Mouse (Mus musculus) neural tube, embryonic 12.5 days (tissue): ENCODE data around the gene Smim4. TPM values are rescaled to one million over a fixed set of nuclear protein-coding genes. Genes with fewer than 3 reads are reported as not detected.

Experiments
- ATAC-seq: fragments of 200-750 bp; cut with Nextera tagmentation; 2 replicates; pipeline ENCODE4 v1.8.0; 2017; ENCODE audit warnings: low read depth, mild to moderate bottlenecking, moderate TSS enrichment, moderate library complexity; ENCODE audit not compliant: low FRiP score
- H3K27ac ChIP-seq: fragments of 300-500 bp; sonication (generic); 2 replicates; pipeline ENCODE4 v1.5.1; 2016
- H3K27me3 ChIP-seq: fragments of 300-500 bp; sonication (generic); replicated peaks from 2 replicates; pipeline ENCODE4 v1.6.1; 2016; ENCODE audit warnings: mild to moderate bottlenecking
- H3K36me3 ChIP-seq: fragments of 300-500 bp; sonication (generic); 2 replicates; pipeline ENCODE4 v1.6.1; 2016; ENCODE audit warnings: mild to moderate bottlenecking
- H3K4me1 ChIP-seq: fragments of 300-500 bp; sonication (generic); 2 replicates; pipeline ENCODE4 v1.6.1; 2016
- H3K4me2 ChIP-seq: fragments of 300-500 bp; sonication (generic); replicated peaks from 2 replicates; pipeline ENCODE4 v1.6.1; 2016; ENCODE audit warnings: mild to moderate bottlenecking
- H3K4me3 ChIP-seq: fragments of 300-500 bp; sonication (generic); 2 replicates; pipeline ENCODE4 v1.5.1; 2016
- H3K9ac ChIP-seq: fragments of 300-500 bp; sonication (generic); 2 replicates; pipeline ENCODE4 v1.6.1; 2016; ENCODE audit warnings: mild to moderate bottlenecking
- H3K9me3 ChIP-seq: fragments of 300-500 bp; sonication (generic); 2 replicates; pipeline ENCODE4 v1.6.1; 2016; ENCODE audit warnings: mild to moderate bottlenecking
- WGBS: fragments of 180-500 bp; shearing (Covaris S2); methylation state at CpG from one replicate; pipeline ENCODE4 v1.1.7; 2016; 5-methylcytosine and 5-hydroxymethylcytosine counted together
- polyA plus RNA-seq: library from polyadenylated mRNA; unstranded; fragments of >200 nt; fragmentation: Nextera tagmentation; extraction: Ambion mirVana; gene quantifications from 2 replicates; pipeline ENCODE4 v1.2.1, GENCODE M21; 2016

Gene Smim4
- polyA plus RNA-seq, 1 experiment from 2014 or later = 80.5 TPM

- Histone ChIP-seq H3K36me3 (peaks cover 77% of the 10 kb centered on the region), H3K4me3 (no peak overlapping the region), H3K27ac (no peak overlapping the region), H3K4me2 (no peak overlapping the region), H3K4me1 (no peaks in the 10 kb centered on the region), H3K9me3 (no peaks in the 10 kb centered on the region), H3K27me3 (no peaks in the 10 kb centered on the region), H3K9ac (no peak overlapping the region)
- ATAC-seq = no peak
- 88% methylated on average over 6 of the region's 6 CpGs for WGBS
These were observed 41.3 kb downstream of the Smim4 start for GRCm38 (mm10) chr14:31087433-31087832.

- Histone ChIP-seq H3K36me3 (peaks cover 57% of the 10 kb centered on the region), H3K4me3 (no peak overlapping the region), H3K9me3 (no peaks in the 10 kb centered on the region), H3K4me2 (no peak overlapping the region), H3K27me3 (no peaks in the 10 kb centered on the region), H3K9ac (no peak overlapping the region), H3K4me1 (0 out of 2 replicates have a peak, but pooled peaks cover 4% of the 10 kb centered on the region), H3K27ac (no peak overlapping the region)
- ATAC-seq = no peak
These were observed 47.6 kb downstream of the Smim4 start for GRCm38 (mm10) chr14:31081147-31081546.

DNA sequence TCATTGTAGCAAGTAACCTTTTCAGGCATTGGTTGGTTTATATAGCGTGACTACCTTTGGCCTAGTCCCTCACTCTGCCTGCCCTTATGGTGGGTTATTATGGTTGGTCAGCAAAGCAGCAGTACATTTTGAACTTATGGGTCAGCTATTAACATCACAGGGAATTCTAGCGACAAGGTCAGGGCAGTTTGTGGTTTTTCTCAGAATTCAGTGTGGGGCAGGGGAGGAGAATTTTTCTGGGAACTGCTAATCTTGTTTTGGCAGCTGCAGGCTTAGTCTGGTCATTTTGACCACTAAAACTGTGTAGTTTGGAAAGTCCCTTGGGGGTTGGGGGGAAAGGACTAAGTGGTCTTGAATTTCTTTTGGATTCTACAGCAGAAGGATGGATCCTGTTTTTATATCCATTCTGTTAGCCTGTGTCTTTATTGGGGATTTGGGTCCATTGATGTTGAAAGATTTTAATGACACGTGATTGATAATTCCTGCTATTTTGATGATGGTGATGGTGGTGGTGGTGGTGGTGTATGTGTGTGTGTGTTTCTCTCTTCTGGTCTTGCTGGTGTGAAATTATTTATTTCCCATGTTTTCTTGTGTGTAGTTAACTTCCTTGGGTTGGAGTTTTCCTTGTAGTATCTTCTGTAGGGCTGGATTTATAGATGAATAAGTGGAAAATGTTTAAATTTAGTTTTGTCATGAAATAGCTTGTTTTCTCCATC, 49.3 kb downstream of the Smim4 start:
- Histone ChIP-seq H3K4me3 (no peak overlapping the region), H3K27me3 (no peaks in the 10 kb centered on the region), H3K9me3 (no peaks in the 10 kb centered on the region), H3K9ac (no peak overlapping the region), H3K4me2 (no peak overlapping the region), H3K4me1 (0 out of 2 replicates have a peak, but pooled peaks cover 4% of the 10 kb centered on the region), H3K36me3 (peaks cover 63% of the 10 kb centered on the region), H3K27ac (no peak overlapping the region)
- 91% methylated on average over 3 of the region's 3 CpGs for WGBS
- no peak for ATAC-seq

DNA sequence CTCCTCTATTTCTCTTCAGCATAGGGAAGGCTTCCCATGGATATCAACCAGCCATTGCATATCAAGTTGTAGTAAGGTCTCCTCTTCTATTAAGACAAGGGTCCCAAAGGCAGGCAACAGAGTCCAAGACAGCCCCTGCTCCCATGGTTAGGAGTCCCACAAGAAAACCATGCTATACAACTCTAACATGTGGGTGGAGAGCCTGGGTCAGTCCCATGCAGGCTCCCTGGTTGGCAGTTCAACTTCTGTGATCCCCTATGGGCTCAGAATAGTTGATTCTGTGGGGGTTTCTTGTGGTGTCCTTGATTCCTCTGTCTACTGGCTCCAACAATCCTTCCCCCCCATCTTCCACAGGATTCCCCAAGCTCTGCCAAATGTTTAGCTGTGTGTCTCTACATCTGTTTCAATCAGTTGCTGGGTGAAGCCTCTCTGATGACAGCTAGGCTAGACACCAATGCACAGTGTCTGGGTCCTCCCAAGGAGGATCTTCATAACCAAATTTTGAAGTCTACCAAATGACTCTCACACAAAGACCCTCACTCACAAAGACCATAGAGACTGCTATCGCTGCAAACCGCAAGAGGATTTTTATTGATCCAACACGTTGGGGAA, 50.1 kb downstream of the Smim4 start:
- Histone ChIP-seq H3K9me3 (no peaks in the 10 kb centered on the region), H3K4me3 (no peak overlapping the region), H3K36me3 (peaks cover 70% of the 10 kb centered on the region), H3K4me1 (0 out of 2 replicates have a peak, but pooled peaks cover 4% of the 10 kb centered on the region), H3K4me2 (no peak overlapping the region), H3K27ac (no peak overlapping the region), H3K27me3 (no peaks in the 10 kb centered on the region), H3K9ac (no peak overlapping the region)
- WGBS = 95% methylated on average over 3 of the region's 3 CpGs
- no peak for ATAC-seq

DNA sequence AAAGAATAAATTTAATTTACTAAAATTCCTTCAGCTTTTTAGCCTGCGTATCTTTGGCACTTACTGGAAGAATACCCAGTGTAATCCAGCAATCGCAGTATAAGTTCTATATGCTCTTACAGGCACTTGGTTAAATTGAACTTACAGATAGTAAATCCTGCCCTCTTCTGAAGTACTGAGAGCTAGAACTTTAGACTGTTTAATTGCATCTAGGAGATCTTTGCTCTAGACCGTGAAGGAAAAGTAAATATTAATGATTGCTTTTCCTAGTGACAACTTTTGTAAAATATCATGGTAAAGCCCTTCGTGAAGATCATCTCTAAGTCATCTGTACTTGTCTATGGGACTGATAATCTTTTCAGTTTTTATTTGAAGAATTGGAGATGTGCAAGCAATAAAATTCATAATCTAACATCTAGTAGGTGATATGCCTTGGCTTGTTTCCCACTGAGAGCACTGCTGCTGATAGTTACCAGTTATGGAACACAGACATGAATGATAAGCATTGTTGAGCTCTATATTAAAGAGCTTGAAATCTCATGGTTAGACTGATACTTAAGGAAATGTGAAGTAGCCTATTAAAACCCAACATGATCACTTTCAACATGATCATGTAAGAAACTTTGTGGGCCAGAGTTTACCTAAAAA, 59.5 kb downstream of the Smim4 start:
- Histone ChIP-seq H3K4me1 (no peaks in the 10 kb centered on the region), H3K9me3 (no peaks in the 10 kb centered on the region), H3K27me3 (no peaks in the 10 kb centered on the region), H3K4me2 (no peak overlapping the region), H3K36me3 (peaks cover 56% of the 10 kb centered on the region), H3K9ac (no peak overlapping the region), H3K27ac (no peak overlapping the region), H3K4me3 (no peak overlapping the region)
- 98% methylated on average over 4 of the region's 4 CpGs for WGBS
- no peak for ATAC-seq

GRCm38 (mm10) chr14:31062277-31062676, 66.5 kb downstream of the Smim4 start:
- 81% methylated on average over 1 of the region's 1 CpGs for WGBS
- no peak overlapping the region for H3K27ac ChIP-seq

GRCm38 (mm10) chr14:31045817-31046216, 82.9 kb downstream of the Smim4 start:
- H3K27ac ChIP-seq = no peak overlapping the region
- peaks cover 71% of the 10 kb centered on the region for H3K36me3 ChIP-seq
- no peak overlapping the region for H3K4me2 ChIP-seq
- H3K4me3 ChIP-seq = no peak overlapping the region
- WGBS = 93% methylated on average over 1 of the region's 1 CpGs
- H3K9me3 ChIP-seq = no peaks in the 10 kb centered on the region
- H3K9ac ChIP-seq = no peak overlapping the region
- no peaks in the 10 kb centered on the region for H3K27me3 ChIP-seq
- no peak for ATAC-seq
- no peaks in the 10 kb centered on the region for H3K4me1 ChIP-seq

More at GRCm38 (mm10) chr14:31062277-31062676, 66.5 kb downstream of the Smim4 start:
- no peak overlapping the region for H3K4me3 ChIP-seq
- H3K36me3 ChIP-seq = peaks cover 67% of the 10 kb centered on the region
- no peaks in the 10 kb centered on the region for H3K9me3 ChIP-seq
- H3K4me2 ChIP-seq = no peak overlapping the region
- no peaks in the 10 kb centered on the region for H3K27me3 ChIP-seq
- no peak overlapping the region for H3K9ac ChIP-seq
- no peak for ATAC-seq
- H3K4me1 ChIP-seq = no peaks in the 10 kb centered on the region

DNA sequence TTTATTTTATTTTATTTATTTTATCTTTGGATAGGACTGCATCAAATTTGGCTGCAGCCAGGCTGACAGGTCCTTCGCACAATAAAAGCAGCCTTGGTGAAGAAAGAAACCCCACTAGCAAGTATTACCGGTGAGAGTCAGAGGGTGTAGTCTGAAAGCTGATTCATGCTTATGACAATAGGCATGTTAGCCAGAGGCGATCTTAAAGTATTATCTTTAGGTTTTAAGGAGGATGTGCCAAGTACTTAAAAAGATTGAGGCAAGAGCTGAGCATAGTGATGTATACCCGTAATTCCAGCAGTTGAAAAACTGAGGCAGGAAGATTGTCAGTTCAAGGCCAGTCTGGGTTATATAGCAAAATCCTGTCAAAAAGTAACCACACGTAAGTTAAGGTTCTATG, 83.5 kb downstream of the Smim4 start:
- no peak overlapping the region for H3K9ac ChIP-seq
- no peak for ATAC-seq
- H3K27me3 ChIP-seq = no peaks in the 10 kb centered on the region
- no peak overlapping the region for H3K27ac ChIP-seq
- WGBS = 94% methylated on average over 5 of the region's 5 CpGs
- H3K9me3 ChIP-seq = no peaks in the 10 kb centered on the region
- no peak overlapping the region for H3K4me2 ChIP-seq
- H3K4me3 ChIP-seq = no peak overlapping the region
- peaks cover 69% of the 10 kb centered on the region for H3K36me3 ChIP-seq
- H3K4me1 ChIP-seq = no peaks in the 10 kb centered on the region

Other genes starting within 250 kb of the Smim4 start
- 2.5 and 3.1 TPM in 2 replicates for gene Mustn1, start 249.8 kb downstream of the Smim4 start, polyA plus RNA-seq
- gene Itih4, start 242.5 kb downstream of the Smim4 start, polyA plus RNA-seq = not detected in 2 replicates
- gene Itih3, start 205.2 kb downstream of the Smim4 start, polyA plus RNA-seq = 0.09 and 0.24 TPM in 2 replicates
- gene Itih1, start 185.7 kb downstream of the Smim4 start, polyA plus RNA-seq = 0.06 TPM in 1 of 2 replicates, not detected in the other
- gene Nek4, start 177.6 kb downstream of the Smim4 start, polyA plus RNA-seq = 17.7 and 19.3 TPM in 2 replicates
- 59.0 and 65.4 TPM in 2 replicates for gene Glt8d1, start 127.6 kb downstream of the Smim4 start, polyA plus RNA-seq
- 299 and 309 TPM in 2 replicates for gene Spcs1, start 127.3 kb downstream of the Smim4 start, polyA plus RNA-seq
- 179 and 184 TPM in 2 replicates for gene Pbrm1, start 109.8 kb downstream of the Smim4 start, polyA plus RNA-seq
- 68.0 and 79.4 TPM in 2 replicates for gene Gnl3, start 109.8 kb downstream of the Smim4 start, polyA plus RNA-seq
- 437 and 462 TPM in 2 replicates for gene Nt5dc2, start 2.1 kb upstream of the Smim4 start, polyA plus RNA-seq
- gene Stab1, start 39.7 kb upstream of the Smim4 start, polyA plus RNA-seq = 26.0 and 27.3 TPM in 2 replicates
- gene Tnnc1, start 79.4 kb upstream of the Smim4 start, polyA plus RNA-seq = 44.2 and 62.0 TPM in 2 replicates
- gene Nisch, start 88.0 kb upstream of the Smim4 start, polyA plus RNA-seq = 419 and 436 TPM in 2 replicates
- 1.6 and 1.9 TPM in 2 replicates for gene Sema3g, start 88.9 kb upstream of the Smim4 start, polyA plus RNA-seq
- gene Phf7, start 122.4 kb upstream of the Smim4 start, polyA plus RNA-seq = 12.4 and 13.9 TPM in 2 replicates
- 108 and 121 TPM in 2 replicates for gene Bap1, start 122.5 kb upstream of the Smim4 start, polyA plus RNA-seq
- gene Dnah1, start 194.9 kb upstream of the Smim4 start, polyA plus RNA-seq = 4.7 and 5.1 TPM in 2 replicates
- 57.9 and 60.7 TPM in 2 replicates for gene Capn7, start 207.7 kb upstream of the Smim4 start, polyA plus RNA-seq